8 mouse cellular contexts compared by ENCODE assay signal in genomic region chr4:53714051-53714814, GRCm38 (mm10). TPM values are rescaled to one million over a fixed set of nuclear protein-coding genes. Genes with fewer than 3 reads are reported as not detected.
A peak's percentile ranks its signal among the peaks of the same experiment; 100 is the strongest.
DNase-seq lines count a peak whose midpoint lies in the region; ATAC-seq lines count a peak whose summit lies in the region.

No protein-coding gene starts in this region.

- peak; percentile 86 for ATAC-seq in inflammation-experienced regulatory T-cells, adult 6 months
- ATAC-seq in megakaryocyte-erythroid progenitor cell, adult 5-6 weeks (replicated peaks; ENCODE audit: low FRiP score, low TSS enrichment, poor library complexity, severe bottlenecking), result peak; percentile 88

- DNase-seq in adrenal gland, adult (ENCODE audit: inconsistent age in 2 of 2, low spot score in 1 of 2), result peak; percentile 90 to 96
- peak; percentile 95 for DNase-seq in embryo, embryonic 10.5 days (ENCODE audit: low spot score)
- peak; percentile 89 for DNase-seq in gastrocnemius, postnatal 14 days
- peak; percentile 88 to 94 for DNase-seq in left cerebral cortex, postnatal 10 days (ENCODE audit: extremely low spot score in 1 of 2, low spot score in 2 of 2)
- DNase-seq in right cerebral cortex, postnatal 25 days, result peak; percentile 90
- DNase-seq in urinary bladder, postnatal 4 days (ENCODE audit: low spot score in 2 of 2), result peak; percentile 83 to 90

- intact Hi-C loops in gastrocnemius, postnatal 14 days (cut with DNase I; ENCODE audit: low total_unique reads), result no loop called here
- intact Hi-C loops in left cerebral cortex, postnatal 10 days (cut with DNase I), result no loop called here

RNA-seq across cellular contexts. Expression of gene Fktn, which starts 0.4 kb away (rescaled TPM):
- 1 to 10 TPM; 5.9 to 7.0 TPM for total RNA-seq in gastrocnemius, postnatal 14 days (2021)
- 1 to 10 TPM; 2.3 to 5.0 (median 4.7) TPM for polyA plus RNA-seq in inflammation-experienced regulatory T-cells, adult 6 months (2017; shearing (Covaris generic))
- total RNA-seq in left cerebral cortex, postnatal 10 days (2021), result 10 to 100 TPM; 27.6 to 28.9 TPM
- 9.4 and 9.9 TPM in 2 replicates for total RNA-seq in megakaryocyte-erythroid progenitor cell, adult 5-6 weeks (2014; fragmentation: Nextera tagmentation)
- total RNA-seq in megakaryocyte-erythroid progenitor cell, adult 5-6 weeks (2017), result 5.8 and 6.2 TPM in 2 replicates

Comparison
In these comparisons a context has a peak if more than half of its experiments do, and no peak if none do; other contexts are left out.
1. Peak in every context shown above with its lines: DNase-seq and ATAC-seq.